Mouse (Mus musculus): ENCODE results near the gene Coro7. TPM values are rescaled to one million over a fixed set of nuclear protein-coding genes. Genes with fewer than 3 reads are reported as not detected.

Coro7 gene
- polyA plus RNA-seq, 1 experiment from 2014 or later = 19.1 TPM

DNA sequence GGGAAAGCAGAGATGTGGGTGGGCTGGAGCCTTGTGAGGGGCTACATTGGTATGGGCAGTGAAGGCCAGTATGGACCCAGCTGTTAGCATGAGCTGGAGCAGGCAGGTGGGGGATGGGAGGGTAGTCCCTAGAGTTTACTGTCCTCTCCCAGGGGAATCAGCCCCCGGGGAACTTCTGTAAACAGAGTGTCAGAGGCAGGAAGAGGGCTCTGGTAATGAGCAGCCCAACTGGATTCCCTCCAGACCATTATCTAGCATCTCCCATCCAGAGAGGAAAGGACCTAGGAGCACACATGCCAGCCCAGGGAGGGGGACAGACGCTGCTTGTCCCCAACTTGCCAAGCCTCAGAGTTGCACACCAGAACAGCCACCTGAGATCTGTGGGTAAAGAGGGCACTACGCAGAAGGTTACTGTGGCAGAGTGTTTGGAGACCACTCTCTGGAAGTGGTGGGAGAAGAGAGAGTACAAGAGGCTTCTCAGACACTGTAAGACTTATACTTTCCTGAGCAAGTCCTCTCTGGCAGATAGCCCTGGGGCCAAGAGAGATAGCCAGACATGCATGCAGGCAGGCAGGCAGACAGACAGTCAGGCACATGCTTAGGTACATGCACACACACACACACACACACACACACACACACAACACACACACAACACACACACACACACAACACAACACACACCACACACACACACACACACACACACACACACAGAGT lies 38.3 kb downstream of the Coro7 start:
- no peak for DNase-seq (ENCODE audit: extremely low spot score, low spot score)
- peak overlapping the region; percentile 78 for H3K4me3 ChIP-seq
- H3K36me3 ChIP-seq (replicated peaks) = peaks cover 20% of the 10 kb centered on the region
- H3K27me3 ChIP-seq (ENCODE audit: poor library complexity, severe bottlenecking) = no peaks in the 10 kb centered on the region
- H3K27ac ChIP-seq = peak overlapping the region; percentile 87
- 52% methylated on average over 3 of the region's 3 CpGs for WGBS
- no peaks in the 10 kb centered on the region for H3K9me3 ChIP-seq
- peaks cover 65% of the 10 kb centered on the region for H3K4me1 ChIP-seq

- Histone ChIP-seq H3K9me3 (no peaks in the 10 kb centered on the region), H3K4me3 (peak overlapping the region; percentile 78), H3K27ac (peak overlapping the region; percentile 87), H3K4me1 (peaks cover 59% of the 10 kb centered on the region), H3K27me3 (ENCODE audit: poor library complexity, severe bottlenecking) (no peaks in the 10 kb centered on the region), H3K36me3 (replicated peaks) (peaks cover 14% of the 10 kb centered on the region)
- 15% methylated on average over 17 of the region's 17 CpGs for WGBS
- DNase-seq (ENCODE audit: extremely low spot score, low spot score) = no peak
Observed at GRCm38 (mm10) chr16:4640267-4641005, 39.1 kb downstream of the Coro7 start.

- peak within 1 kb of the TSS; percentile 87 for H3K27ac ChIP-seq
- H3K4me3 ChIP-seq = peak within 1 kb of the TSS; percentile 78
- no peaks in the 10 kb centered on the region for H3K27me3 ChIP-seq (ENCODE audit: poor library complexity, severe bottlenecking)
- no peaks in the 10 kb centered on the region for H3K9me3 ChIP-seq
- WGBS = 2% methylated on average over 22 of the region's 22 CpGs
- H3K4me1 ChIP-seq = peaks cover 58% of the 10 kb centered on the region
- H3K36me3 ChIP-seq (replicated peaks) = peaks cover 14% of the 10 kb centered on the region
- DNase-seq (ENCODE audit: extremely low spot score, low spot score) = peak; percentile 88
Observed at GRCm38 (mm10) chr16:4639831-4640237, 39.7 kb downstream of the Coro7 start, which contains the start of the genes Vasn and Dnaja3. TSS of gene Vasn (plus strand) at chr16:4639941. TSS of gene Dnaja3 (plus strand) at chr16:4639989.

- Histone ChIP-seq H3K4me1 (peaks cover 49% of the 10 kb centered on the region), H3K36me3 (replicated peaks) (peaks cover 12% of the 10 kb centered on the region), H3K27me3 (ENCODE audit: poor library complexity, severe bottlenecking) (no peaks in the 10 kb centered on the region), H3K27ac (no peak overlapping the region), H3K9me3 (no peaks in the 10 kb centered on the region), H3K4me3 (no peak overlapping the region)
- no peak for DNase-seq (ENCODE audit: extremely low spot score, low spot score)
- 88% methylated on average over 3 of the region's 3 CpGs for WGBS
Observed at GRCm38 (mm10) chr16:4638891-4639390, 40.6 kb downstream of the Coro7 start.

- no peak overlapping the region for H3K4me3 ChIP-seq
- peaks cover 18% of the 10 kb centered on the region for H3K4me1 ChIP-seq
- no peaks in the 10 kb centered on the region for H3K9me3 ChIP-seq
- no peaks in the 10 kb centered on the region for H3K27me3 ChIP-seq (ENCODE audit: poor library complexity, severe bottlenecking)
- whole genome bisulfite sequencing = 73% methylated on average over 4 of the region's 4 CpGs
- no peak for DNase-seq (ENCODE audit: extremely low spot score, low spot score)
- H3K36me3 ChIP-seq (replicated peaks) = peaks cover 19% of the 10 kb centered on the region
- H3K27ac ChIP-seq = 0 out of 2 replicates have a peak overlapping the region, but pooled peaks have one; percentile 9
Observed at GRCm38 (mm10) chr16:4635760-4636159, 43.8 kb downstream of the Coro7 start.

DNA sequence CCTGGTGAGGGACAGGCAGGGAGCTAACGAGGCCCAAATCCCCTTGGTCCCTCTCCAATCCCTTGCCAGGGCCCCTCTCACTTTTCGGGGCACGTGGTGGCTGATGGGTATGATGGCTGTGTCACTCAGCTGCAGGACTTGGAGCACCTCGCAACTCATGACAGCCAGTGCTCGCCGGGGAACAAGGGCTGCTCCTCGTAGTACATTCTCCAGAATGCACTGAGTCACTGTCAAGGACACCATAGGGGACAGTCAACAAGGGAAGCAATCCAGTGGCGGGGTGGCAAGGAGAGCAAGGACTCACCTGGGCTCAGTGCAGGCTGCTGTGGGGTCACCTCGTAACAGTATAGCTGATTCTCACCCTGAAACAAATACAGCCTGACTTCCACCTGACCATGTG lies 44.9 kb downstream of the Coro7 start:
- WGBS = 87% methylated on average over 9 of the region's 9 CpGs

GRCm38 (mm10) chr16:4633661-4634060 lies 45.9 kb downstream of the Coro7 start:
- Histone ChIP-seq H3K4me1 (no peaks in the 10 kb centered on the region), H3K27ac (peak overlapping the region; percentile 25; the same call in 1 of the 2 replicates), H3K36me3 (replicated peaks) (peaks cover 19% of the 10 kb centered on the region), H3K4me3 (no peak overlapping the region), H3K27me3 (ENCODE audit: poor library complexity, severe bottlenecking) (no peaks in the 10 kb centered on the region), H3K9me3 (no peaks in the 10 kb centered on the region)
- DNase-seq (ENCODE audit: extremely low spot score, low spot score) = no peak
- 94% methylated on average over 3 of the region's 3 CpGs for WGBS

More for the DNA sequence above, 44.9 kb downstream of the Coro7 start:
- Histone ChIP-seq H3K4me1 (peaks cover 7% of the 10 kb centered on the region), H3K27me3 (ENCODE audit: poor library complexity, severe bottlenecking) (no peaks in the 10 kb centered on the region), H3K27ac (no peak overlapping the region), H3K9me3 (no peaks in the 10 kb centered on the region), H3K4me3 (no peak overlapping the region), H3K36me3 (replicated peaks) (peaks cover 19% of the 10 kb centered on the region)
- no peak for DNase-seq (ENCODE audit: extremely low spot score, low spot score)

- DNase-seq (ENCODE audit: extremely low spot score, low spot score) = no peak
- no peaks in the 10 kb centered on the region for H3K4me1 ChIP-seq
- H3K36me3 ChIP-seq (replicated peaks) = peaks cover 24% of the 10 kb centered on the region
- WGBS = 45% methylated on average over 7 of the region's 7 CpGs
- no peak overlapping the region for H3K4me3 ChIP-seq
- H3K27ac ChIP-seq = no peak overlapping the region
- no peaks in the 10 kb centered on the region for H3K9me3 ChIP-seq
- H3K27me3 ChIP-seq (ENCODE audit: poor library complexity, severe bottlenecking) = no peaks in the 10 kb centered on the region
Observed at GRCm38 (mm10) chr16:4632050-4632449, 47.5 kb downstream of the Coro7 start.

DNA sequence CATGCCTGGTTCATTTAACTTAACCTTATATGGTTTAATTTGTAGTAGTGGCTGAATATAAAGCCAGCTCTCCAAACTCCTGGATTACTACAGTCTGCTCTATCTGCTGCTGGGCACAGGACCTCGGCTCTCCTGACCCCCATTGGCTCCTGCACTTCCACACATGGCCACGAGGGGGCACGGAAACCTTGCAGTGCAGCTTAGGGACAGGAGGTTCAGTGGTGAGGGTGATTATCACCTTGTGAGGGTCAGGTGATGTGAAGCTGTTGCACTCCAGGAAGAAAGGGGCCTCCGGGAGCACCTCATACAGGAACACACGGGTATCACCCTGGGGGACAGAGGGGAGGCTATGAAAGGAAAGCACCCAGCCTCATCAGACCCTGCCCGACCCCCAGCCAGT lies 49.6 kb downstream of the Coro7 start:
- Histone ChIP-seq H3K4me3 (no peak overlapping the region), H3K9me3 (no peaks in the 10 kb centered on the region), H3K27me3 (ENCODE audit: poor library complexity, severe bottlenecking) (no peaks in the 10 kb centered on the region), H3K36me3 (replicated peaks) (peaks cover 26% of the 10 kb centered on the region), H3K4me1 (peaks cover 5% of the 10 kb centered on the region), H3K27ac (no peak overlapping the region)
- DNase-seq (ENCODE audit: extremely low spot score, low spot score) = peak; percentile 83
- WGBS = 24% methylated on average over 6 of the region's 6 CpGs

DNA sequence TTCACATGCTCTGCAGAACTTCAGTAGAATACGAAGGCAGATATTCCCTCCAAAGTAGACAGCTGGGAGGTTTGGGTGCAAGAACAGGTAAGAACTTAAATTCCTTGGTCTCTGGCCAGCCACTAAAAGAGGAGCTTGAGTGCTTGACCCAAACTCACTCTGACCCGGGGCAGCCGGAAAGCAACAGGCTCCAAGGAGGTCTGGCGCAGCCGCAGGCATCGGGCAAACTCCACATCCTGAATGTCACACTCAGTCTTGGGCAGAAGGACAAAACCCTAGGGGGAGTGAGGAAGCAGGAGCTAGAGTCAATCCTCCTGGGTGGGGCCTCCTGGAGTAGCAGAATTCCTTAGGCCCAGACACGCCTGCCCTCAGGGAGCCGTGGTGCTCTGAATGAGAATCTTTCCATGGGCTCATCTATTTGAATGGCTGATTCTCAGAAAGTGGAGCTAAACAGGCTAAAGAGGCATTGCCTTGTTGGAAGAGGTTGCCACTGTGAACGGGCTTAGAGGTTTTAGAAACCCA lies 50.6 kb downstream of the Coro7 start:
- H3K27ac ChIP-seq = no peak overlapping the region
- DNase-seq (ENCODE audit: extremely low spot score, low spot score) = no peak
- peaks cover 11% of the 10 kb centered on the region for H3K4me1 ChIP-seq
- WGBS = 92% methylated on average over 9 of the region's 9 CpGs
- no peaks in the 10 kb centered on the region for H3K27me3 ChIP-seq (ENCODE audit: poor library complexity, severe bottlenecking)
- H3K9me3 ChIP-seq = no peaks in the 10 kb centered on the region
- no peak overlapping the region for H3K4me3 ChIP-seq
- peaks cover 22% of the 10 kb centered on the region for H3K36me3 ChIP-seq (replicated peaks)

GRCm38 (mm10) chr16:4627105-4627504 lies 52.5 kb downstream of the Coro7 start:
- no peaks in the 10 kb centered on the region for H3K27me3 ChIP-seq (ENCODE audit: poor library complexity, severe bottlenecking)
- H3K36me3 ChIP-seq (replicated peaks) = peaks cover 12% of the 10 kb centered on the region; the same call in 1 of the 2 replicates
- no peaks in the 10 kb centered on the region for H3K9me3 ChIP-seq
- DNase-seq (ENCODE audit: extremely low spot score, low spot score) = no peak
- H3K4me1 ChIP-seq = peaks cover 23% of the 10 kb centered on the region
- no peak overlapping the region for H3K27ac ChIP-seq
- 86% methylated on average over 6 of the region's 6 CpGs for WGBS
- H3K4me3 ChIP-seq = no peak overlapping the region

- WGBS = under 1% methylated on average over 56 of the region's 56 CpGs
- H3K4me3 ChIP-seq = peak within 1 kb of the TSS; percentile 75
- H3K4me1 ChIP-seq = peaks cover 26% of the 10 kb centered on the region
- H3K36me3 ChIP-seq (replicated peaks) = peaks cover 19% of the 10 kb centered on the region
- H3K27ac ChIP-seq = peak within 1 kb of the TSS; percentile 93
- H3K27me3 ChIP-seq (ENCODE audit: poor library complexity, severe bottlenecking) = no peaks in the 10 kb centered on the region
- DNase-seq (ENCODE audit: extremely low spot score, low spot score) = peak; percentile 87
- H3K9me3 ChIP-seq = no peaks in the 10 kb centered on the region
Observed at GRCm38 (mm10) chr16:4624481-4625110, 55.0 kb downstream of the Coro7 start, which contains the start of gene Pam16. TSS of gene Pam16 (minus strand) at chr16:4624988.

All from forebrain, embryonic 10.5 days (tissue).